Mouse (Mus musculus): ENCODE results near the gene Gm28308.
A peak's percentile ranks its signal among the peaks of the same experiment; 100 is the strongest.

The Gm28308 gene

DNA sequence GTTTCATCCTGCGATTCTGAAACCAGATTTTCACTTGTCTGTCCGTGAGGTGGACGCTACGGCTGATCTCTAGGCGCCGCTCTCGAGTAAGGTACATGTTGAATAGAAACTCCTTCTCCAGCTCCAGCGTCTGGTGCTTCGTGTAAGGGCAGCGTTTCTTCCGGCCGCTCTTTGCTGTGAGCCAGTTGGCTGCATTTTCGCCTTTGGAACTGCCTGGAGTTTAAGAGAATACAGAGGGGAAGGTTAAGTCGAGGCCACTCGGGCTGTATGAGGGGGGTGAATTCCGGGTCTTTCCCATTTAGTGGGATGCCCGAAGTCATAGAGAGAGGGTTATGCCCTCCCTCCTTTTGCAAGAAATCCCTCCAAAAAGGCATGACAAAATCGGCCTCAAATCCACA lies 19.4 kb upstream of the Gm28308 start:
- no peak for DNase-seq (ENCODE audit: low spot score in 2 of 2)

DNA sequence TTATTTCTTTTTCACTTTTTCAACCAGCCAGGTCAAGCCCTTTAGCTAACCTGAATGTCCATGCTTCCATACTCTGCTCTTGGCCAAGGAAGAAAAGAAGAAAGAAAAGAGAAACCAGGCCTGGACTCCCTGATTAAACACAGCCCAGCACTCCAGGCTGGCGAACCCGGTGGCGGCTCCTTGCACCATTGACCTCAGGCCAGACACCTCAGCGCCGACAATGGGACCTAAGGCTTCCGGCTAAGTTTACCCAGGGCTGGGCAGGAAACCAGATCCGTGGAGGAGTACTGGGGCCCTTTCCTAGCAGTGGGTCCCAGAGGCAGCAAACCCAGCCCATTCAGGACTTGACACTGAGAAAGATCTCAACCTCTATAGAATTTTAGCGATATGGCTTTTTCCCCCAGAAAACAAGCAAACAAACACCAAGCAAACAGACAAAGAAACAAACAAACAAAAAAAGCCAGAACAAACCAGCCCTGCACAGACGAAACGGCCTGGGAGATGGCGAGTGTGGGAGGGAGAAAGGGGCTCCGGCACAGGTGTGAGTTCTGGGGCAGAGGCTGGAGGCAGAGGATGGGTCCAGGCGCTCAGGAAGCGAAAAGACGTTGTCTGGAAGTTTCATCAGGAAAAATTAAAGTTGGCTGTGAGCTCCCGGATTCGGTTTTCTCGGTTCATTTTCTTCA lies 18.9 kb upstream of the Gm28308 start:
- DNase-seq (ENCODE audit: low spot score in 2 of 2) = no peak

DNA sequence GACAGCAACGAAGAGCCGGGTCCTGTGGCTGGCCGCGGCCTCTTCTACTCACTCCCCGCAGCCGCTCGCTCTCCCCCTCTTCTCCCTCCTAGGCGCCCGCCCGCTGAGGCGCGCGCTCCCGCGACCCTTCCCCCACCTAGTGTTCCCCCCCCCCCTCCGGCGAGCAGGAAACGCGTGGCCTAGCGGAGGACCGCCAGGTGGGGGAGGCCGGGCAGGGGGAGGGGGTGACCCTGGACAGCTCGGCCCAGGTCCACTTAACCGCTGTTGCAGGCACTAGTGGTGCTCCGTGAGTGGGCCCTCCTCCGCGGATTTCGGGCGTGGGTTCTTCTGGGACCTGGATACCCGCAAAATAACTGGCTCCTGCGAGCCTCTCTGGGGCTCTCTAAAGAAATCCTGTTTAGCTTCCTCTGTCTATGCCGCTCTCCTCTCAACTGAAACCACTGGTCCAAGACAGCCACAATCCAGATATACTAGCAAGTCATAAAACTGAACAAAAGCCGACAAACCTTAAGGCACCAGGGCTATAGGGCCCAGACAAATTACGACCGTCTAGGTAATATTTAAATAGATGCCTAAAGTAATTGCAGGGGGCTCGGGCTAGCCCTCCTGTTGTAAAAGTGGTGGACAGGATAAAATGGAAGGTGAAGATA lies 17.5 kb upstream of the Gm28308 start, which contains the start of gene Hoxa9:
Gene Hoxa9 (minus strand): TSS at position 574 of the 650 bp plus-strand sequence.
- DNase-seq (ENCODE audit: low spot score in 2 of 2) = no peak

DNA sequence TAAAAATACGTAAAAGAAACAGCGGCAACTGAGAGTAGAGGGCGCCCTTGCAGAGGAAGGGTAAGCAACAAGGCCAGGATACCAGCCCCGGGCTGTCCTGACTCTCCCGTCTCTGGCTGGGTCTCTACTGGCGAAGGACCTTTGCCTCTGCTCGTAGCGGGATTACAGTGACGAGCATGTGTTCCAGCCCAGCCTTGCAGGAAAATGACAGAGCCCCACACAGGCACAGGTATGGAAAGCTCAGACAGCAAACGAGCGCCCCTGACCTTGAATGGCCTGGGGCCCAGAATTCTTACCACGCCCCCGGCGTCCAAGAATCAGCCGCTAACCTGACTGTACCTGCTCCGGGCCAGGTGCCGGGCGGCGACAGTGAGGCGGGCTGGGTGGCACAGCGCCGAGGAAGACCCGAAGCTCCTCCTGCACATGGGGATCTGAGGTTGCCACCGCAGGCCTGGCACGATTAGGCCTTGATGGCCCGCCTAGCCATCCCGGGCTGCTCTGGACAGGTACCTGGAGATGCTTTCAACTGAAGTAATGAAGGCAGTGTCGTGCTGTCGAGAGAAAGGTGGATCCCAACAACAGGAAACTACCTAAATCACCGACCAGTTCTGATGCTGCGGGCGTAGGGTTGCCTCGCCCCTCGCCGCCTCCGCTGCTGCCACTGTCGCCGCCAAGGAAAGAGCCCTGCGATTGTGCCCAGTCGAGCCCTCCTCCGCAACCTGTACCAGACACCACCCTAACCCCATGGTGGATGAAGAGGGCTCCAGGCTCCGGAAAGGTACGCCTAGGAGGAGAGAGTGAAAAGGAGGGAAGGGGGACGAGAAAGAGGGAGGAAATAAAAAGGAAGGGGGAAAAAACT lies 16.6 kb upstream of the Gm28308 start:
- no peak for DNase-seq (ENCODE audit: low spot score in 2 of 2)

DNA sequence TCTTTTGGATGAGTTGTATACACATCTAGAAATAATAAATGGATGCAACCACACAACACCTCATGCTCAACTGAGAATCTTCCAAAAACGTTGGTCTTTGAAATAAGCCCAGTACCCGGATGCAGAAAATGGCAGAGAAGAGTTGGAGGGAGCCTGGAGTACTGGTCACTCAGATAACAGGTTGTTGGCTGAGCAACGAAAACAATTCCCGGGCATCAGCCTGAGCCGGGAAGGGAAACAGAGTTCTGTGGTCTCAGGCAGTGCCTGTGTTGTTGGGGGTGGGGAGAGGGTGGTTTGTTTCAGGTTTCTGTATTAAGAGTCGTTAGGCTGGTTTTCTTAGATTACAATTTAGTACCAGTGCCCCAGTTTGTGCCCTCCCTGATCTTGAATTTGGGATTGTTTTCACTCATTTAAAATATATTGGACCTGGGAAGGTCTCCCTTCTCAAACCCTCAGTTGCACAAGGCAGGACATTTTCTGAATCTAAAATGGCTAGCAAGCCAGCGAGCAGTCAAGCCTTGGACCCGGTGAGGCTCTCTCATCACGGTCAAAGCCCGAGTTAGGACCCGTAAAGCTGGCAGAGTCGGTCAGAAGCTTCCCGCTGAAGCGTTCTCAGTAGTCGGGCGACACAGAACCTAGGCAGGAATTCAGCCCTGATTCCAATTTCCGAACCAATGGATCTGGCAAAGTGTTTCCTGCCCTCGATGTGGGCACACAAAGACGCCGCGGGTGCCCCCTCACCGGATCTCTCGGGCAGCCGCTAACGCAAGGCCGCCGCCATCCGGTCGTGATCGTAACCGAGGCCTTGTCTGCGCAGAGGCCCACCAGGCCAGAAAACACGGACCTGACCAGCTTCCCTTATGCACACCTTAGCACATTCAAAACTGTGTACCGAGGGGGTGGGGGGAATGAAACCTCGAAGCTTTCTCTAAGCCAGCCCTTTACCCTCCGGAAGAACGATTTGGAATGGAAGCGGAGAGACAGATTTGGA lies 15.6 kb upstream of the Gm28308 start:
- no peak for DNase-seq (ENCODE audit: low spot score in 2 of 2)

DNA sequence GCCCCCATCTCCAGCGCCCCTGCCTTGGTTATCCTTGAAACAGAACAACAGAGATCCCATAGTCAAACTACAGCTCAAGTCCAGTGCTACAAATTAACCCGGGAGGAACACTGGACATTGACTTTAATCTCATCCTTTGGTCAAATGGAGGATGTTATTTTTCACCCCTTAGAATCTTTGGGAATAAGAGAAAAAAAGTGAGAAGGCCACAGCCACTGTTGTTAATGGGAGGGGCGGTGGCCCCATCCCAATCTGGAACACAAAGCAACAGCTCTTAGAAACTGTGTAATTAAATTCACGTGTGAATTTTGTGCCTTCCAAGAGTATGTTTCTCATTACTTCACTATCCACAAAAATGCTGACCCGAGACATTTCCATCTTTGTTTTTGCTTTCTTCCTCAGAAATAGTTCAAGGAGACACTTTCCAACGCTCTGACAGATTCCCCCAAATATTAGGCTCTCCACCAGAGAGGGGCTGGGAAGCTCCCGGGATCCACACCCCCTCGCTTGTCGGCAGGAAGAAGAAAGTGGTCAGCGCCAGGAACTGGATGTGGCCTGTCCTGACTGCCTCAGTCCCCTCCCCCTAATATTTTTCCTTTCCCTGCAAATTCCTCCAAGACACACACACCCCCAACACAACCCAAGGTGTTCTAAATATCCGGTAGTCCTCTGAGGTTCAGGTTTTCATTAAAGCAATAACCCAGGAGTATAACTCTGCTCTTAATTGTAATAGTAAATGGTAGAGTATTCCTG lies 14.5 kb upstream of the Gm28308 start:
- DNase-seq (ENCODE audit: low spot score in 2 of 2) = no peak

DNA sequence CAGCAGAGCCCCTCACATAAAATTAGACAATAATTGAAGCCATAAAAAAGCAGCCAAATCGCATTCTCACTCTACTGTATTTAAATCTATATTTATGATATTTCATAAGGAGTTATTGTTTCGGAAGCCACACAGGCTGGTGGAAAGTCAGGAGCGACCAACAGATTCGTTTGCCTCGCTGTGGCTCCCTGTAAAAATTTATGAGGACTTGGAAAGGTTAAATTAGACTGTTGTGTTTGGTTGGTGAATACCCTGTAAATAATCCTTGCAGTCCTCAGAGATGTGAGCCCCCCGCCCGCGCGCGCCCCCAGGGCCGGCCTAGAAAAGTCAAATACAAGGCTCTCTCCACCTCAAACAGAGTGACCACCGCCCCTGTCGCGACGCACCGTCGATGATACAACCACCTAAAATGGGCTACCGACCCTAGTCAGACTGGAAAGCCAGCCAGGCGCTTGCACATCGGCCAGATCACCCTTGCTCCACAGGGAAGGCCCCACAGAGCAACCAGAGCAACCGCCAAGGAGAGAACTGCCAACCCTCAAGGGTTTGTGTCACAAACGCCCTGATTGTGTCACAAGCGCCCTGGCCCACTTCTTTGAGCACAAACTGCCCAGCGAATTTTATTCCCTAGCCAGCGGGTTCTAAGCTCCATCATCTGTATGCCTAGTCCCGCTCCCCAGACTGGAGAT lies 13.6 kb upstream of the Gm28308 start:
- no peak for DNase-seq (ENCODE audit: low spot score in 2 of 2)

DNA sequence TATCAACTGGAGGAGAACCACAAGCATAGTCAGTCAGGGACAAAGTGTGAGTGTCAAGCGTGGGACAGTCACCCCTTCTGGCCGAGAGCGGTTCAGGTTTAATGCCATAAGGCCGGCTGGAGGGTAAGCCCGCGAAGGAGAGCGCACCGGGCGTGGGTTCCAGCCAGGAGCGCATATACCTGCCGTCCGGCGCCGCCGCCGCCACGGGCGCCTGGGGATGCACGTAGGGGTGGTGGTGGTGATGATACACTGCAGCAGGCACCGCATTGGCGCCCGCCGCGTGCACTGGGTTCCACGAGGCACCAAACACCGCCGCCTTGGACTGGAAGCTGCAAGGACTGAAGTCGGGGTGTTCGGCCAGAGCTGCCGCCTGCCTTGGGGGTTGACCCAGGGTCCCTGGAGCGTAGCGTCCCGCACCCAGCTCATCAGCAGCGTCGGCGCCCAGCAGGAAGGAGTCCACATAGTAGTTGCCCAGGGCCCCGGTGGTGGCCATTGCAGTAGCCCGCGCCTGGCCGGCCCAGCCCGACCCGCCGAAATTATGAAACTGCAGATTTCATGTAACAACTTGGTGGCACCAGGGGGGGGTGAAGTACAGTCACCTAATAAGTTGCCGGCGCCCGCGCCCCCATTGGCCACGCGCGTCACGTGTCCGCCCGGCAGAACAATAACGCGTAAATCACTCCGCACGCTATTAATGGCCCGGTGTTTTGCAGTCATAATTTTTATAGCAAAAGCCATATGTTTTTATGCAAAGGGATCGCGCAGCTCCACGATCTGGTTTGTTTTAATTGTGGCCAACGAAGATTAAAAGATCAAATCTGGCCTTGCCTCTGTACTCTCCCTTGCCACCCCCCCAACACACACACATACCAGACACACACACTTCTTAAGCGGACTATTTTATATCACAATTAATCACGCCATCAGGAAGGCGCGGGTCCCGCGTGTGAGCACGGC lies 12.8 kb upstream of the Gm28308 start:
- no peak for DNase-seq (ENCODE audit: low spot score in 2 of 2)

DNA sequence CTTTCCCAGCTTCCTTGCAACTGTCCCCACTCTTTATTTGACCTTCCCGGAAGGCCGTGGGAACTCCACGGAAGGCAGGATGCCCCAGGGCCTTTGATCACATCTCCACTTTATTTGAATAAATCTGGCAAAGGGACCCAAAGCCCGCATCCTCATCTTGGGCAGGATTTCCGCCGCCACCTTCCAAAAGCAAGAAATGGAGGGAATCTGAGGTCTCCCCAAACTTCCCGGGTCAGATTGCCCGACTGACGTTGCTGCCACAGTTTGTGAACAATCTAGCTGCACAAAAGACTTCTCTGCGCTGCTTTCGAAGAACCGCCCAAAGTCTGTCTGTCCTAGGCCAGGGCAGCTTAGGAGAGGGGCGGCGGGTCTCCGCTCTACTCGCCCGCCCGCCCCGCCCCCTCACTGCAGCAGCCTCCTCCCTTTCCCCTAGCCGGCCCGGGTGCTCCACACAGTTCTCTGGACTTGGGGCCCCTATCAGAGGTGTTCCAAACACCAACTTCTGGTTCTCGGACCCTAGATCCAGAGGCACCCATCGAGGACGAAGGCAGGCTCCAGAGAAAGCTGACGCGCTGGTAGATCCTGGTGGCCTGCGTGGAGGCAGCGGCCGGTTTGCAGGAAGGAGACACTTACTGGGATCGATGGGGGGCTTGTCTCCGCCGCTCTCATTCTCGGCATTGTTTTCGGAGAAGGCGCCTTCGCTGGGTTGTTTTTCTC lies 11.9 kb upstream of the Gm28308 start:
- DNase-seq (ENCODE audit: low spot score in 2 of 2) = no peak

DNA sequence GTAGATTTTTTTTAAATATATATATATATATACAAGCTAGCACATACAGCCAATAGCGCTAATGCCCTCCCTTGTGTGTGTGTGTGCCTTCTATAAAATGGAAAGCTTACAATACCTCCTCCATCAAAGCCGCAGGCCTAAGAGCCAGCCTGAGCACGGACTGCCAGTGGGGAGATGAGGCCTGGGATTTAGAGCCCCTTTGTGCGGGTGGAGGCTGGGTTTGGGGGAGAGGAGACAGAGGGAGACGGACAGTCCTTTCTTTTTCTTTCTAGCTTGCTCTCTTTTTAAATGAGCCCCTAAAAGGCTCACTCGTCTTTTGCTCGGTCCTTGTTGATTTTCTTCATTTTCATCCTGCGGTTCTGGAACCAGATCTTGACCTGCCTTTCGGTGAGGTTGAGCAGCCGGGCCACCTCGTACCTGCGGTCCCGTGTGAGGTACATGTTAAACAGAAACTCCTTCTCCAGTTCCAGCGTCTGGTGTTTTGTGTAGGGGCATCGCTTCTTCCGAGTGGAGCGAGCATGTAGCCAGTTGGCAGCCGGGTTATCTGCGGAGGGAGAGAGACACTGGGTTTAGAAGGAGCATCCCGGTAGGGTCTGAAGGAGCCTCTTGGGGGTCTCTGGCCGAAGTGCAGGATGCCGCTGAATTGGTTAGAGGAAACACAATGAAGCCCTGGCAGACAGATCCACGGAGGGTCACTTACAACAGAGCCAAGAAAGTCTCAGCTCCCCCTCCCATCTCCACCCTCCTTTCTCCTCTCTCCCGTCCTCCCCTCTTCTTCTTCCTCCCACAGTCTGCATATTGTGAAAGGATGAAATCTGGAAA lies 11.0 kb upstream of the Gm28308 start:
- no peak for DNase-seq (ENCODE audit: low spot score in 2 of 2)

DNA sequence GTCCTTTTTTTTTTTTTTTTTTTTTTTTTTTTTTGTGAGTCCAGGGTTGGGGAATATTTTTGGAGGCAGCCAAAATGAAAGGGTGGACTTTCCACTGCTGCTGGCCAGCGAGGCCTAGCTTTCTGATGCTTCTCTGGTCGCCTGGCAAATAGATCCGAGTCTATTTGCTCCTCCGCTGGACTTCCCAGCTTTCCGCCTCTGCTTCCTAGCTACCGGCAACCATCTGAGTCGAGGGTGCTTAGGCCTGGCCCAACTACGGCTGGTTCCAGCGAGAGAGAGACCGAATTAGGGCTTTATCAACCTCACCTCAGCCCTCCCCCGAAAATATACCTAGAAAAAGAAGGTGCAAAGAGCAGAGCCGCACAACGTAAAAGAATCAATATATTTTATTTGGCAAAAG lies 9.6 kb upstream of the Gm28308 start:
- no peak for DNase-seq (ENCODE audit: low spot score in 2 of 2)

DNA sequence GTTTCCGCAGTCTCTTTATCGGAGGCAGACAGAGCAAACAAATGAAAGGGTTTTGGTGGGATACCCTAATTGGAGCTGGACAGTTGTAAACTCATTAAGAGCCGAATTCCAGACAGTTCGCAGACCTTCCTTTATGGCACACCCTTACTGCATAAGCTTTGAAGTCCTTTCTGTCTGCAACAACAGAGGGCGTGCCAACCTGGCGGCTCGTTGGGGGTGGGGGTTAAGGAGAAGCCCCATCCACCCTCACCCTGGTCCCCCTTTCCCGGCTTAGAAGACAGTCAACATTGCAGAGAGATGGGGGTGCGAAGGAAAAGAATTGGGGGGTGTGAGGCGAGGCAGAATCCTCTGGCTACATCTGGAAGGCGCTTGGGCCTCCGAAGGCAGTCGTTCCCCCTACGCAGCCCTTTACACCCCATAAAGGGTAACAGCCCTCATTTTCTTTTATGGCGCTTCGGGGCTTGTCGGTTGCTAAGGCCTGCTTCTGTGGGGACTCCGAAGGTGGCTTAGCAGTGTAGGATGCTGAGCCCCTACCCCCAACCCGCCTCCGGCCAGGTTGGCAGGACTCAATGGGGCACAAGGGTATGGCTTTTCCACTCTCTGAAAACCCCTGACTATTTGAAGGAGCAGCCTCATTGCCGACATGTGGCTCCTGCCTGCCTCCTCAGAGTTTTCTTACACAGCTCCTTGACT lies 9.0 kb upstream of the Gm28308 start:
- DNase-seq (ENCODE audit: low spot score in 2 of 2) = no peak

DNA sequence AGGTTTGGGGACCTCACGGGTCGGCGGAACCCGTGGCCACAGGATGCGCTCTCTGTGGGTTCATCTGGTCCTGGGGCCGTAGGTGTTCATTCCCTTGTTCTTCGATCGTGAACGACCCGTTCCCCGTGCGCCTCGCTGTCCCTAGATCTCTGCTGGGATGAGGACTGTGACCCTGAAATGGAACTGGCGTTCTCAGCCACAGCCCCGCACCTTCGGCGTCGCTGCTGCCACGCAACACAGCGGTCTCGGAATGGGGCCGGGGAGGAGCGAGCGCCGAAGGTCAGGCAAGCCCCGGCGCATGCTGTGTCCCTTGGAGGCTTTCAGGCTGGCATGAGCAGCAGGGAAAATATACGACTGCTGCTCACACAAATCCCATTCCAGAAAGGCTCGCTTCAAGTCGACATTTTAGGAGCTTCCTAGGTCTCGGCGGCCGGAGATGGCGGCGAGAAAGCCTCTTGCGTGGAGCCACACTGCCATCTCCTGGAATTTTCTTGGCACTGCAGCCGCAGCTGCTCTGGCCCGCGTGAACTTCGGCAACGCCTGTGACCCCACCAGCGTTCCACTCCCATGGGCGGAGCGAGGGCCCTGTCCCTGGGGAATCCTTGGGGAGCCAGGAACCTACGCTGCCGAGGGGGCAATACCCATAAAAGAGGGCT lies 8.3 kb upstream of the Gm28308 start, which contains the start of gene Hoxa7:
Gene Hoxa7 (minus strand): TSS at position 518 of the 656 bp plus-strand sequence.
- DNase-seq (ENCODE audit: low spot score in 2 of 2) = peak; percentile 69 to 78

DNA sequence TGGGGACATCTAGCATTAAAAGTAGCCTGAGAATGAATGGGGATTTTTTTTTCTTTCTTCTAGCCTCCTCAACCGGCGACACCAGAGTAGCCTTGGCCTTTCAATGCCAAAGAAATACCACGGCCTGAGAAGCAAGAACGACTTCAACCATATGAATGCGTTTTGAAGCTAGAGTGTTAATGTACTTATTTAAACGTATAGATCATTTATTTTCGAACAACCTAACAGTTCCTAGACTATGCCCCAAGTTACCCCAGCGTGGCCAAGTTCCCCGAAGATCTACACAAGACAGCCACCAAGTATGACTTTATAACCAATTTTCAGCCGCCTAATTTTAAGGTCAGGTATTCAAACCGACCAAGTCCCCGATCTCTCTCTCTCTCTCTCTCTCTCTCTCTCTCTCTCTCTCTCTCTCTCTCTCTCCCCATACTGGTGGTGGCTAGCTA lies 7.7 kb upstream of the Gm28308 start:
- DNase-seq (ENCODE audit: low spot score in 2 of 2) = no peak

DNA sequence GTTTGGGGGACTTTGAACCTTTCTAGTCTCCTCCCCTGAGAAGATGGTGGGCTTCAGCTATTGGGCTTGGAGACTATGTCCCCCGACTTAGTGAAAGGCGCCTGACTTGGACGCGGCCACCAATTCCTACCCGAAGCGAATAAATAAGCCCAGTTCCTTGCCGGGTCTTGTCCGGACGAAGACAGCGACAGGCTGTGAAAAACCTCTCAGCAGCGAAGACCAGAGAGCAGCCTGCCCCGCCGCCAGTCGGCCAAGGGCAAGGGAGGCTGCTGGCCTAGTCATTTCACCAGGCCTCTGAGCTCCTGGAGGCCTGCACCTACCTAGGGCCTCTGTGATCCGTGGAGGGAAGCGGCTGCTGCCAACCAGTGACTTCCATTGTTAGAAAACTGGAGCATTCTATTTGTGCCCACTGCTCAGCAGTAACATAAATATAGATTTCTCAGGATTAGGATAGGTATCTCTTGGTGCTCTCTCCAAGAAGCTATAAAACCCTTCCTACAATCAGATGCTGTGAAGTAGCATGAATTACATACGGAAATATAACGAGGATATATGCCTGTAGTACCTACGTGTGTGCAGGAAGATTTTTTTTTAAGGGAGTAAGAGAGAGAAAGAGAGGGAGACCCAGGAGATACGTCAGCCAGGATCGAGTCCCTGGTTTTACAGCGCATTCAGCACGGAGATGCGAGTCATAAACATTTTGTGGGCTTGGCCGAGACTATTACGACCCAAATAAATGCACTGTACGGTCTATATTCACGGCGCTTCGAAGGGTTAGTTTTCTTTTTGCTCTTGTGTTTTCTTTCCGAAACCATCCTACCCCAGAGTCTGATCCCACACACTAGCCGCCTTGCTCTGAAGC lies 7.1 kb upstream of the Gm28308 start:
- DNase-seq (ENCODE audit: low spot score in 2 of 2) = no peak
